Mouse (Mus musculus) ES-CJ7 (cell line): Measurements from ENCODE around the gene Ifna13.

Experiments used
- DNase-seq: peaks from one replicate; pipeline ENCODE4 v3.0.0; 2011; ENCODE audit warnings: low read depth, low spot score

Gene Ifna13

DNA sequence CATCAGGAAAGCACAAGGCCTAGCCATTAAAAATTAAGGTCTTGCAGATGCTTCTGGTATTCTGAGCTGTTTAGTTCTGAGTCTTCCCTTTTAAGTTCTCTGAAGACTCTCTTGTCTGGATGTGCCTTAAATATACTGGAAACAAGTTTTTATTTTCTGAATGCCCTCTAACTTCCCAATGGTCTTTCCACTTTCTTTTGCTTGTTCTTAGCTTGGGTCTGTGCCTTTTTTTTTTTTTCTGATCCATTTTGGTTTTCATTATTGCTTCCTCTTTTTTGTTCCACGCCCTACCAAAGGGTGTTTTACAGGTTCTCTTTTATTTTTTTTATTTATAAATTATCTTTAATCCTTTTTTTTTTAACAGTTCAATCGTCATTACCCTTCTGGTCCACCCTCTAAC lies at the start of gene Ifna13:
Ifna13 (minus strand) TSS at position 101 of the 400 bp plus-strand sequence.
- no peak for DNase-seq

GRCm38 (mm10) chr4:88693392-88693791 lies 49.1 kb upstream of the Ifna13 start:
- no peak for DNase-seq

DNA sequence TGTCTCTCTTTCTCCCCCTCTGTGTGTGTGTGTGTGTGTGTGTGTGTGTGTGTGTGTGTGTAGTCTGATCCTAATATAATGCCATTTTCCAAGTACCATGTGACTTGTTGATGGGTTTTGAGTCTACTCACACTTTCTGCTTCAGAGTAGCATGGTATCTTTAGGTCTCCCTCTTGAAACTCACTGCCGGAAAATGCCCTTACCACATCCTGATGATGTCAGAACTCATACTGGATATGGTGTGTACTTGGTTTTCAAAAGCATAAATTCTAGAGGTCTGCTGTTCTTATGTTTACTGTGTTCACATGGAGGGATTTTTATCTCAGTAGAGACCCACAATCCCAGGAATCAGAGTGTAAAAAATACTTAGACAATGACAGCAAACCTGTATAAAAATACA lies 48.3 kb upstream of the Ifna13 start:
- DNase-seq: no peak

DNA sequence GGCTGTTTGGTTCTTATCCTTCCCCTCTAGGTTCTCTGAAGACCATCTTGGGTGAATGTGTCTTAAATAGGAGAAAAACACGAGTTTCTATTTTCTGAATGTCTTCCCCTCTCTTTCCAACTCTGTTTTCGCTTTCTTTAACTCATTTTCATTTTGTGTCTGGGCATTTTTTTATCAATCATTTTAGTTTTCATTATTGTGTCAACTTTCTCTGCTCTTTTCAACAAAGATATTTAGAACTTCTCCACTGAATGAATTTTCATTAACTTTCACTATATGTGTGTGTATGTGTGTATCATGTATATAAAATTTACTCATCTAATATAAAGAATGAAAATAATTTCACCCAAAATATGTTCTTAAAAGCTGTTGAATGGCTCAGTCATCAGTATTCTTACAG lies 47.0 kb upstream of the Ifna13 start, which contains the start of gene Ifnab:
Ifnab (minus strand) TSS at position 101 of the 400 bp plus-strand sequence.
- DNase-seq: no peak

- DNase-seq: no peak
These were observed 39.6 kb upstream of the Ifna13 start, which contains the start of gene Ifna2 for GRCm38 (mm10) chr4:88683812-88684211. TSS of gene Ifna2 (minus strand) at chr4:88683912.

DNA sequence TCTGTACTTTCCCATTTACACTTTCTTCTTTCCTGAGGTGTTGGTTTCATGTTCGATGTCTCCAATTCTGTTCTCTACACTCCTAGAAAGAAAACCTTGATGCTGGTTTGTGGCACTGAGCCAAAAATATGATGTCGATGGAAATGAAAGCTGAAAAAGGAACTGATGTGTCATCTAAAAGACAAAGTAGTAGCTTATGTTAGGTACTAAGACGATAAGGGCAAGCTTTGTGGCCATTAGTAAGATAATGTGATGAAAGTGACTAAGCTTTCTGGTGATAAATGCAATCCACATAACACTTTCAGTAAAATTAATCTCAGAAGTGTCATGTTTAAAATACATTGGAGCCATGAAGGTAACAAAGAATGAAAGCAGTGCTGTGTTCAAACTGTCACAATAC lies 37.1 kb upstream of the Ifna13 start:
- DNase-seq: no peak

DNA sequence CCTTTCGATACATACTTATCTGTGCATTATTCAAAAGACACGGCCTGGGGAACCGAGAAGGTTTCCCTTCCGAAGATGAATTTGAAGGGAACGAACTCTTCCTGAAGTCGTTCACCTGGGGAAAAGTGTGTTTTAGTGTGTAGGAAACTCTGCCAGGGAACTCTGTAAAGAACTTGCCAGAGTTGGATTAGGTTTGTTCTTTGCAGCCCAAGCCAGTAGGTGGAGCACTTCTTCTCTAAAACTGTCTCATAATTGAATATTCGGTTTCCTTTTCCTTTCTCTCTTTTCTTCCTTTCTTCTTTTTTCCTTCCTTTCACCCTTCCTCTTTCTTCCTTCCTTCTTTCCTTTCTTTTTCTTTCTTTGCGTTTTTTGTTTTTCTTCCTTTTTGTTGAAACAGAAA lies 36.1 kb upstream of the Ifna13 start:
- no peak for DNase-seq

DNA sequence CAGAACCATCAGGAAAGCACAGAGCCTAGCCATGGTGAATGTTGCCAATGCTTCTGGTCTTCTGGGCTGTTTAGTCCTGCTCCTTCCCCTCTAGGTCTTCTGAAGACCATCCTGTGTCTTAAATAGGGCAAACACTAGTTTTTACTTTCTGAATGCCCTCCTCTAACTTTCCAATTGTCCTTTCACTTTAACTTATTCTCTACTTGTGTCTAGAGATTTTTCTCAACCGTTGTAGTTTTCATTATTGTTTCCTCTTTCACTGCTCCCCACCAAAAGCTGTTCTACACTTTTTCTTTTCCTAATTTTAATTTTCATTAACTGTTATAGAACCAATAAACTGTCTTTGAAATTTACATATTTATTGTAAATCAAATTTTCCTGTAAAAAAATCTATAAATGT lies 32.6 kb upstream of the Ifna13 start, which contains the start of gene Ifna16:
Ifna16 (minus strand) TSS at position 101 of the 400 bp plus-strand sequence.
- no peak for DNase-seq

DNA sequence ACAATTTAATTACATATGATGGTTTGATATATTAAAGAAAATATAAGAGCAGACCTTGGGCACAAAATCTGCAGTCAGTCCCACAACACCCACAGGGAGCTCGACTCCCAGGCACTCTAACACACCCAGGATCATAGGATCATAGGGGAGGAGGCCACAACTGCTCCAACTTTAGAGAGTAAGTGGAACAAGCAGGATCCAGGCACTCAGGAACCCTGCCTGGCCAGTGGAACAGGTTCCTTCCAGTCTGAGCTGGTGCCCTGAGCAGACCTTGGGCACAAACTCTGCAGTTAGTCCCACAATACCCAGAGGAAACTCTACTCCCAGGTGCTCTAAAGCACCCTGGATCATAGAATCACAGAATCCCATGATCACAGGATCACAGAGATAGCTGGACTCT lies 11.2 kb upstream of the Ifna13 start:
- no peak for DNase-seq

- peak; percentile 52 for DNase-seq
These were observed 9.4 kb upstream of the Ifna13 start for GRCm38 (mm10) chr4:88653644-88654043.

DNA sequence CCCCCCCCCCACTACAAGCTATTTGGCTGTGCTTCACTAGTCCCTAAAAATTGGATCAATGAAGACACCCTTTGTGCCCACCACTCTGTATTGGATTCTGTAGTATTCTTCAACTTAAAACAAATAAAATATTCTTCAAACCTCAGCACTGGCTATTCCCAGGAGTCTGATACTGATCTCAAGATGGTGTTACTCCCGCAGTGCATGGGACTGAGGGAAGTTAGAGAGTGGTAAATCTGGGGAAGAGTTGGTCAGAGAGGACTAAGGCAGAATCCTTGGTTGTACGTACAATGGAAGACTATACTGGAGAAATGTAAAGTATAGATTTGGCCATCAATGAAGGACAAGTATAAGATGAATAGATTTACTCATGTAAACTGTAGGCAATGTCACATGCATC lies 1.7 kb downstream of the Ifna13 start:
- peak; percentile 12 for DNase-seq

GRCm38 (mm10) chr4:88641077-88641831 lies 3.0 kb downstream of the Ifna13 start:
- peak; percentile 94 for DNase-seq

GRCm38 (mm10) chr4:88640704-88641076 lies 3.6 kb downstream of the Ifna13 start:
- no peak for DNase-seq

DNA sequence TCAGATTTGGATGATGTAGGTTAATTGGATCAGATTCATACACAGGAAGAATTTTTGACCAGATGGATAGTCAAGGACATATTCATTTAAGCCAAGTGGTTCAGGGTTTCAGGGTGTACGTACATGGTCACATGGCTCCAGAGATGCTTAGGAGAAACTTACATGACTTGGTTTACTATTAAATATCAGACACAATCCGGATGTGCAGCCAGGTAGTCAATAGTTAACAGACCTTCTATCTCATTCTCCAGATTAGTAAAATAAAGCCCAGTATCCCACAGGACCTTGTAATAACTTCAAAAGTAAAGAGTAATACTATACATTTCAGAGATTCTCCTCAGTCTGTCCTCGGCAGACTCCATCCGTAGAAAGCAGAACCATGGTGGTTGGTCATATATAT lies 9.9 kb downstream of the Ifna13 start, which contains the start of gene C87499:
C87499 (minus strand) TSS at position 101 of the 400 bp plus-strand sequence.
- DNase-seq: no peak

GRCm38 (mm10) chr4:88603276-88603675 lies 41.0 kb downstream of the Ifna13 start, which contains the start of gene Ifna12:
TSS of gene Ifna12 (minus strand) at chr4:88603376.
- DNase-seq: no peak
